Mouse (Mus musculus) myocyte (in vitro differentiated cells): ENCODE data around the gene Ccnd1. TPM values are rescaled to one million over a fixed set of nuclear protein-coding genes. Genes with fewer than 3 reads are reported as not detected.
A peak's percentile ranks its signal among the peaks of the same experiment; 100 is the strongest.

Experiments used
- H3K27me3 ChIP-seq: one replicate; pipeline ENCODE4 v1.6.1; 2011; ENCODE audit not compliant: control insufficient read depth, insufficient read depth, insufficient read length
- H3K36me3 ChIP-seq: one replicate; pipeline ENCODE4 v1.6.1; 2011; ENCODE audit not compliant: control insufficient read depth, insufficient read depth
- H3K4me2 ChIP-seq: one replicate; pipeline ENCODE4 v1.6.1; 2011; ENCODE audit warnings: low read depth, control low read depth
- H3K4me3 ChIP-seq: one replicate; pipeline ENCODE4 v1.5.1; 2011; ENCODE audit warnings: mild to moderate bottlenecking, control low read depth, moderate library complexity
- H3K79me2 ChIP-seq: one replicate; pipeline ENCODE4 v1.6.1; 2011; ENCODE audit not compliant: control insufficient read depth, insufficient read depth
- H3ac ChIP-seq: one replicate; pipeline ENCODE4 v1.6.1; 2011; ENCODE audit not compliant: control insufficient read depth, insufficient read length
- CEBPB ChIP-seq: IDR thresholded peaks from 2 replicates; pipeline ENCODE4 v1.6.1; 2011; ENCODE audit warnings: mild to moderate bottlenecking, moderate library complexity; ENCODE audit not compliant: poor library complexity, insufficient read depth, severe bottlenecking
- E2F4 ChIP-seq: IDR thresholded peaks from one replicate; pipeline ENCODE4 v1.6.1; 2011; ENCODE audit warnings: mild to moderate bottlenecking, control low read depth, moderate library complexity; ENCODE audit not compliant: insufficient read depth
- MAX ChIP-seq: IDR thresholded peaks from one replicate; pipeline ENCODE4 v1.6.1; 2011; ENCODE audit warnings: low read depth, mild to moderate bottlenecking, control low read depth
- MYOD1 ChIP-seq, 3 experiments: IDR thresholded peaks; one replicate each; pipeline ENCODE4 v1.6.1; 2011; ENCODE audit warnings: control low read depth in 2 of 3, low read depth in 2 of 3, mild to moderate bottlenecking in 2 of 3, moderate library complexity in 1 of 3; ENCODE audit not compliant: insufficient read length in 2 of 3, control insufficient read depth in 1 of 3
- MYOG ChIP-seq, 3 experiments: IDR thresholded peaks; one replicate each; pipeline ENCODE4 v1.6.1; 2011; ENCODE audit warnings: control low read depth in 2 of 3, low read depth in 2 of 3, mild to moderate bottlenecking in 2 of 3; ENCODE audit not compliant: insufficient read length in 2 of 3, control insufficient read depth in 1 of 3, insufficient read depth in 1 of 3
- POLR2A ChIP-seq: IDR thresholded peaks from one replicate; pipeline ENCODE4 v1.6.1; 2011; ENCODE audit warnings: low read depth, mild to moderate bottlenecking, control low read depth, moderate library complexity; ENCODE audit not compliant: insufficient read length
- POLR2AphosphoS2 ChIP-seq: IDR thresholded peaks from one replicate; pipeline ENCODE4 v1.6.1; 2011; ENCODE audit warnings: low read depth, control low read depth; ENCODE audit not compliant: insufficient read length
- REST ChIP-seq: IDR thresholded peaks from one replicate; pipeline ENCODE4 v1.6.1; 2011; ENCODE audit warnings: mild to moderate bottlenecking, control low read depth, moderate library complexity; ENCODE audit not compliant: insufficient read depth, insufficient read length
- SRF ChIP-seq: IDR thresholded peaks from one replicate; pipeline ENCODE4 v1.6.1; 2011; ENCODE audit warnings: low read depth; ENCODE audit not compliant: control insufficient read depth, insufficient read length
- TCF12 ChIP-seq: IDR thresholded peaks from one replicate; pipeline ENCODE4 v1.6.1; 2011; ENCODE audit warnings: mild to moderate bottlenecking, control low read depth; ENCODE audit not compliant: poor library complexity, insufficient read depth, severe bottlenecking
- TCF3 ChIP-seq: IDR thresholded peaks from one replicate; pipeline ENCODE4 v1.6.1; 2011; ENCODE audit warnings: low read depth, control low read depth; ENCODE audit not compliant: insufficient read length
- USF1 ChIP-seq: IDR thresholded peaks from one replicate; pipeline ENCODE4 v1.6.1; 2011; ENCODE audit warnings: low read depth, mild to moderate bottlenecking, control low read depth, moderate library complexity
- polyA plus RNA-seq: library from polyadenylated mRNA; unstranded; fragments of >200 nt; fragmentation: generic; extraction: Trizol; gene quantifications from one replicate; pipeline ENCODE4 v1.2.1, GENCODE M21; 2012; ENCODE audit warnings: missing spikeins

Ccnd1 gene
- polyA plus RNA-seq, 1 experiment = 36.6 TPM

DNA sequence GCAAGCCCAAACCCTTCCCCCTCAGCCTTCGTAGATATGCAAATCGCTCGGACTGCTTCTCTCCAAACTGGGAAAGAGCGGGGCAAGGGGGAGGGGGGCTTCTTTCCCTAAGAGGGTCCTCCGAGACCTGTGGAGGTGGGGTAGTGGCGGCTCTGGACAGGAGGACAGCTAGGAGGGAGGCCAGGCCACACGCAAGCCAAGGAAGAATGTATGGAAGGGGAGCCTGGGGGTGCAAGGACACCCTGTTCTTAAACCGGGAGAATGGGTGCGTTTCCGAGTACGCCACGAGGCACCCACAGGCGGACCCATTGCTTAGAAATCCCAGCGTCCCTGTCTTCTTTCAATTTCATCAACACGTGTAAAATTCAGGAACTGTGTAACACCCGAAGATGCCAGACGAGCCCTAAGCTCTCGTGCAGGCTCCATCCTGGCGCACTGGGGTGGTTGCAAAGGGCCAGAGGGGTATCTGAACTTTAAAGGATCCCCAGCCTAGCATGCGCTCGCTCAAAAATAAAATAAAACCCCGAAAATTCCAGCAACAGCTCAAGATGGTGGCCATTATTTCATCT, 362 bp upstream of the Ccnd1 start:
- Histone ChIP-seq H3K4me3 (peak overlapping the region; percentile 71), H3K79me2 (peaks cover 26% of the 10 kb centered on the region)

DNA sequence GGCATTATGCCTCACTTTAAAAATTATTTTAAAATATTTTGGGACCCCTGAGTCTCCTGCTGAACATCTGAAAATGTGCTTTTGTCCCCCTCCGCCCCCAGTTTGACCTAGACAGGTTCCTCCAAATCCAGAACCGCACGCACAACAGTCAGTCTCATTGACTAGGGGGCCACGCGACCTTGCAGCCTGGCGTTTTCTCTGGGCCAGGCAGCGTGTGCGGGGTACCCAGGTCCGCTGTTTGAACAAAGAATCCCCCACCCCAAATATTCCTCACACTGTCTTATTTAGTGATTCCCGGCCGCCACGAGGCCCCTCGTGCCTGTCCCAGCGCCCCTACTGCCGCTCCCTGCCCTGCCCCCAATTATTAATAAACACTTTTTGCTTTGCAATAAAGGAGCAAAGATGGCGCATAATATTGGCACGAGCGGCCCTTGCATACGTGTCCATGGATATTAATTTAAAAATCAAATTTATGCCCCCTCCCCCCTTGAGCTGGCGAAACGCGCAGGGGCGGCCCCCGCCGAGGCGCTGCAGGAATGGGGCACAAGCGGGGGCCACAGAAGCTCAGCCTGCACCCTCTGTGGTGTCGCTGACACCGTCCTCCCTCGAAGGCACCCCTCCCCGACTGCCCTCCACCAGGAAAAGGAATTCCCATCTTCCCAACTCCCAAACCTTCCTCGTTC, 923 bp downstream of the Ccnd1 start:
- H3K36me3 ChIP-seq = no peaks in the 10 kb centered on the region
- H3K4me3 ChIP-seq = peak overlapping the region; percentile 71
- H3K79me2 ChIP-seq = peaks cover 26% of the 10 kb centered on the region
- no peak for TF ChIP-seq E2F4
- no peak for TF ChIP-seq USF1
- TF ChIP-seq TCF3 = no peak
- no peak for TF ChIP-seq SRF
- no peak for TF ChIP-seq TCF12
- no peak for TF ChIP-seq POLR2AphosphoS2
- TF ChIP-seq CEBPB = no peak
- no peak for TF ChIP-seq POLR2A
- TF ChIP-seq MAX = no peak
- TF ChIP-seq MYOD1 (IDR thresholded peaks at IDR 0.05; ENCODE audit: control insufficient read depth in 1 of 3, insufficient read length in 2 of 3, low read depth in 2 of 3) = no peak
- H3ac ChIP-seq = peak overlapping the region; percentile 12
- peak overlapping the region; percentile 94 for H3K4me2 ChIP-seq
- H3K27me3 ChIP-seq = no peaks in the 10 kb centered on the region

More for the DNA sequence above, 362 bp upstream of the Ccnd1 start:
- peak overlapping the region; percentile 12 for H3ac ChIP-seq
- peak overlapping the region; percentile 95 for H3K4me2 ChIP-seq
- H3K36me3 ChIP-seq = no peaks in the 10 kb centered on the region
- no peaks in the 10 kb centered on the region for H3K27me3 ChIP-seq
- TF ChIP-seq CEBPB (no peak), REST (no peak), TCF3 (no peak), SRF (no peak), TCF12 (no peak), E2F4 (no peak), USF1 (no peak), MAX (no peak), POLR2AphosphoS2 (no peak), MYOG (IDR thresholded peaks at IDR 0.05; ENCODE audit: control insufficient read depth in 1 of 3, insufficient read depth in 1 of 3, insufficient read length in 2 of 3, low read depth in 2 of 3) (no peak), POLR2A (no peak), MYOD1 (IDR thresholded peaks at IDR 0.05; ENCODE audit: control insufficient read depth in 1 of 3, insufficient read length in 2 of 3, low read depth in 2 of 3) (no peak)

DNA sequence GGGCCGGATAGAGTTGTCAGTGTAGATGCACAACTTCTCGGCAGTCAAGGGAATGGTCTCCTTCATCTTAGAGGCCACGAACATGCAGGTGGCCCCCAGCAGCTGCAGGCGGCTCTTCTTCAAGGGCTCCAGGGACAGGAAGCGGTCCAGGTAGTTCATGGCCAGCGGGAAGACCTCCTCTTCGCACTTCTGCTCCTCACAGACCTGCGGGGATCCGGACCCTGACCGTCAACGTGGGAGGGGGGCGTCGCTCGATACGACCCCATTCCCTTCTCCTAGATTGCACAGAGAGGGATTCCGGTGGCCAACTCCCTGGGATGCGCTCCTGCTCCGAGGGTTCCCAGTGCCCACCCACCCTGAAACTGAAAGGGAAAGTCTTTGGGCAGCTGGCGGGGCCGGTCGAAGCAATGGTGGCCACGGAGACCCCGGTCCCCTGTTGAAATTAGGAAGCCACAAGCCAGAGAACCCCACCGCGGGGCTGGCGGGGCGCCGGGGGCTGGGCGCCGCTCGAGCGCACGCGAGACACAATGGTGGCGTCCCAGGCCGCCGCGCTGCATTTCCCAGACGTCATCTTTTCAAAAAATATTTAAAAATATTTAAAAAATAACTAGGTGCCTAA, 1.7 kb downstream of the Ccnd1 start:
- H3K4me2 ChIP-seq = peak overlapping the region; percentile 94
- H3ac ChIP-seq = peak overlapping the region; percentile 21
- peaks cover 26% of the 10 kb centered on the region for H3K79me2 ChIP-seq
- no peak for TF ChIP-seq POLR2A
- no peak for TF ChIP-seq MYOG (IDR thresholded peaks at IDR 0.05; ENCODE audit: control insufficient read depth in 1 of 3, insufficient read depth in 1 of 3, insufficient read length in 2 of 3, low read depth in 2 of 3)
- TF ChIP-seq MAX = no peak
- no peak for TF ChIP-seq MYOD1 (IDR thresholded peaks at IDR 0.05; ENCODE audit: control insufficient read depth in 1 of 3, insufficient read length in 2 of 3, low read depth in 2 of 3)
- TF ChIP-seq TCF3 = no peak
- no peak for TF ChIP-seq E2F4
- no peak for TF ChIP-seq POLR2AphosphoS2
- no peak for TF ChIP-seq SRF
- TF ChIP-seq REST = no peak
- no peaks in the 10 kb centered on the region for H3K27me3 ChIP-seq
- peak overlapping the region; percentile 71 for H3K4me3 ChIP-seq
- no peaks in the 10 kb centered on the region for H3K36me3 ChIP-seq

DNA sequence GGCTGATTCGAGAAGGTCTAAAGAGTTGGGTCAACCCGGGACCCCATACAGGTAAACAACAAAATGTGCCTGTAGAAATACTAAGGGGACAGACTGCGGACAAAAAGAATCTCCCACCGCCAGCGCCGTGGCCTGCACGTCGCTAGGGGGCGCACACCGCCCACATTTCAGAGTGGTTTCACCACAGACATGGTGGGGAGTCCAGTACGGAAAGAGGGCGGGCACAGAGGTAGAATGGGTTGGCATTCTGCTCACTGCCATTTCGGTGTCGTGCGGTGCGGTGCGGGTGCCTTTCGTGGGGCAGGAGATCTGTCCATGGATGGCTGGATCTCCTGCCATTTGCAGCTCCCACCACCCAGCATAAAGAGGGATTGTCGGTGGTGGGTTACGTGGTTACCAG, 2.2 kb downstream of the Ccnd1 start:
- Histone ChIP-seq H3K27me3 (no peaks in the 10 kb centered on the region), H3K4me2 (peak overlapping the region; percentile 94), H3K4me3 (peak overlapping the region; percentile 71), H3K79me2 (peaks cover 26% of the 10 kb centered on the region), H3K36me3 (no peaks in the 10 kb centered on the region), H3ac (peak overlapping the region; percentile 21)
- TF ChIP-seq REST (no peak), USF1 (no peak), POLR2A (peak; percentile 63), POLR2AphosphoS2 (peak; percentile 62)
